15 mouse cellular contexts compared by ENCODE assay signal in genomic region chr1:133188719-133189118, GRCm38 (mm10). TPM values are rescaled to one million over a fixed set of nuclear protein-coding genes. Genes with fewer than 3 reads are reported as not detected.
DNase-seq lines count a peak whose midpoint lies in the region; ATAC-seq and TF ChIP-seq lines count a peak whose summit lies in the region.
"Had no signal": no experiment of that assay in that cellular context is flagged by ENCODE, and none has a peak within 500 bp of the region (broad histone marks: within the 10 kb centered on the region; RNA-seq: fewer than 3 reads in every experiment).

No protein-coding gene starts in this region.

- H3K79me2 ChIP-seq in heart, adult 2 months (replicated peaks; ENCODE audit: control insufficient read depth, insufficient read depth, low read length), result no peaks in the 10 kb centered on the region

- TF ChIP-seq EP300 in heart, adult 2 months (IDR thresholded peaks at IDR 0.05; ENCODE audit: insufficient read depth, low read depth, low read length), result no peak

- TF ChIP-seq POLR2A in heart, adult 2 months (IDR thresholded peaks at IDR 0.05; ENCODE audit: insufficient read depth, low read depth, low read length), result no peak

- no peaks in the 10 kb centered on the region for H3K27me3 ChIP-seq in heart, adult 2 months (ENCODE audit: control insufficient read depth, insufficient read depth, low read length)
- H3K27me3 ChIP-seq in heart, embryonic 16.5 days (ENCODE audit: control insufficient read depth, insufficient read depth, low read length), result no peaks in the 10 kb centered on the region
- H3K27me3 ChIP-seq in midbrain, embryonic 16.5 days (ENCODE audit: control insufficient read depth, insufficient read depth, low read depth, low read length), result no peaks in the 10 kb centered on the region
- H3K27me3 ChIP-seq in intestine, embryonic 16.5 days (replicated peaks; ENCODE audit: control insufficient read depth, insufficient read depth, low read length), result no peaks in the 10 kb centered on the region
- no peaks in the 10 kb centered on the region for H3K27me3 ChIP-seq in intestine, embryonic 15.5 days (replicated peaks)
- H3K27me3 ChIP-seq: limb, embryonic 15.5 days had no signal

- H3K4me3 ChIP-seq in heart, adult 2 months, result no peak overlapping the region
- H3K4me3 ChIP-seq in heart, embryonic 16.5 days (ENCODE audit: low read length), result no peak overlapping the region
- no peak overlapping the region for H3K4me3 ChIP-seq in midbrain, embryonic 16.5 days (ENCODE audit: low read depth, low read length)
- no peak overlapping the region for H3K4me3 ChIP-seq in intestine, embryonic 16.5 days (ENCODE audit: low read length)
- H3K4me3 ChIP-seq in intestine, embryonic 15.5 days (replicated peaks), result no peak overlapping the region
- H3K4me3 ChIP-seq: erythroblast, embryonic 14.5 days; layer of hippocampus, adult 2 months; limb, embryonic 15.5 days; megakaryocyte, embryonic 14.5 days had no signal

- no peak for TF ChIP-seq CTCF in heart, adult 2 months (IDR thresholded peaks at IDR 0.05)

- peaks cover 8% of the 10 kb centered on the region for H3K4me1 ChIP-seq in heart, adult 2 months (ENCODE audit: control insufficient read depth, insufficient read depth, low read length)
- H3K4me1 ChIP-seq in heart, embryonic 16.5 days (ENCODE audit: control insufficient read depth, insufficient read depth, low read length), result peaks cover 13% of the 10 kb centered on the region
- H3K4me1 ChIP-seq in midbrain, embryonic 16.5 days (ENCODE audit: control insufficient read depth, insufficient read depth, low read length), result peaks cover 27% of the 10 kb centered on the region
- peaks cover 20% of the 10 kb centered on the region; the same call in 1 of the 2 replicates for H3K4me1 ChIP-seq in intestine, embryonic 16.5 days (ENCODE audit: control insufficient read depth, insufficient read depth, low read length)
- 0 out of 2 replicates have a peak, but pooled peaks cover 11% of the 10 kb centered on the region for H3K4me1 ChIP-seq in intestine, embryonic 15.5 days (replicated peaks)
- H3K4me1 ChIP-seq: megakaryocyte, embryonic 14.5 days had no signal

- peaks cover 2% of the 10 kb centered on the region; the same call in 1 of the 2 replicates for H3K36me3 ChIP-seq in heart, adult 2 months (ENCODE audit: control insufficient read depth, insufficient read depth, low read length)
- no peaks in the 10 kb centered on the region for H3K36me3 ChIP-seq in heart, embryonic 16.5 days (ENCODE audit: control insufficient read depth, insufficient read depth)
- no peaks in the 10 kb centered on the region; the same call in 1 of the 2 replicates for H3K36me3 ChIP-seq in midbrain, embryonic 16.5 days (ENCODE audit: control insufficient read depth, insufficient read depth, low read length)
- peaks cover 4% of the 10 kb centered on the region for H3K36me3 ChIP-seq in intestine, embryonic 16.5 days (ENCODE audit: control insufficient read depth, insufficient read depth, low read length)
- no peaks in the 10 kb centered on the region for H3K36me3 ChIP-seq in intestine, embryonic 15.5 days
- H3K36me3 ChIP-seq: limb, embryonic 15.5 days had no signal

- H3K9ac ChIP-seq in heart, adult 2 months (ENCODE audit: low read depth, low read length), result no peak overlapping the region
- H3K9ac ChIP-seq in heart, embryonic 16.5 days (ENCODE audit: low read length), result no peak overlapping the region
- no peak overlapping the region for H3K9ac ChIP-seq in midbrain, embryonic 16.5 days (ENCODE audit: low read depth, low read length)
- H3K9ac ChIP-seq in intestine, embryonic 16.5 days (ENCODE audit: low read depth, low read length), result no peak overlapping the region
- H3K9ac ChIP-seq in intestine, embryonic 15.5 days, result no peak overlapping the region
- H3K9ac ChIP-seq: limb, embryonic 15.5 days had no signal

- peak; percentile 49; the same call in 1 of the 2 replicates for ATAC-seq in heart, embryonic 16.5 days (replicated peaks; ENCODE audit: extremely low read depth, insufficient read depth, low FRiP score)
- ATAC-seq in midbrain, embryonic 16.5 days, result no peak; the same call in 1 of the 2 replicates
- ATAC-seq in intestine, embryonic 16.5 days, result no peak
- no peak for ATAC-seq in intestine, embryonic 15.5 days
- ATAC-seq: CD4-positive, CD25-positive, alpha-beta regulatory T cell, adult 4 months had no signal

- intact Hi-C loops in heart, adult 2 months (cut with DNase I), result no loop called here

- H3K9me3 ChIP-seq in heart, embryonic 16.5 days (replicated peaks; ENCODE audit: control insufficient read depth, low read length), result peaks cover 5% of the 10 kb centered on the region
- 0 out of 2 replicates have a peak, but pooled peaks cover 4% of the 10 kb centered on the region for H3K9me3 ChIP-seq in midbrain, embryonic 16.5 days (replicated peaks; ENCODE audit: control insufficient read depth, low read length, poor library complexity, severe bottlenecking)
- H3K9me3 ChIP-seq in intestine, embryonic 16.5 days (ENCODE audit: control insufficient read depth, low read length), result 0 out of 2 replicates have a peak, but pooled peaks cover 4% of the 10 kb centered on the region
- H3K9me3 ChIP-seq in intestine, embryonic 15.5 days, result no peaks in the 10 kb centered on the region
- H3K9me3 ChIP-seq: limb, embryonic 15.5 days had no signal

- WGBS in heart, adult 2 months, result 44% methylated on average over 8 of the region's 8 CpGs
- 51% methylated on average over 8 of the region's 8 CpGs for WGBS in heart, embryonic 16.5 days
- 78% methylated on average over 8 of the region's 8 CpGs for WGBS in midbrain, embryonic 16.5 days
- WGBS in intestine, embryonic 16.5 days, result 81% methylated on average over 8 of the region's 8 CpGs
- 82% methylated on average over 8 of the region's 8 CpGs for WGBS in intestine, embryonic 15.5 days

- H3K27ac ChIP-seq in heart, adult 2 months, result peak overlapping the region; percentile 63
- 0 out of 2 replicates have a peak overlapping the region, but pooled peaks have one; percentile 15 for H3K27ac ChIP-seq in heart, embryonic 16.5 days (ENCODE audit: low read length)
- H3K27ac ChIP-seq in midbrain, embryonic 16.5 days (ENCODE audit: low read length), result peak overlapping the region; percentile 85
- no peak overlapping the region for H3K27ac ChIP-seq in intestine, embryonic 16.5 days (ENCODE audit: low read length)
- no peak overlapping the region for H3K27ac ChIP-seq in intestine, embryonic 15.5 days
- H3K27ac ChIP-seq: layer of hippocampus, adult 2 months; limb, embryonic 15.5 days had no signal

- peak overlapping the region; percentile 0; the same call in 1 of the 2 replicates for H3K4me2 ChIP-seq in heart, embryonic 16.5 days (ENCODE audit: low read depth, low read length)
- H3K4me2 ChIP-seq in midbrain, embryonic 16.5 days (ENCODE audit: low read length), result no peak overlapping the region; the same call in 1 of the 2 replicates
- no peak overlapping the region for H3K4me2 ChIP-seq in intestine, embryonic 16.5 days (ENCODE audit: low read depth, low read length)
- H3K4me2 ChIP-seq in intestine, embryonic 15.5 days (replicated peaks), result no peak overlapping the region
- H3K4me2 ChIP-seq: limb, embryonic 15.5 days had no signal

- no peak for DNase-seq in heart, adult 2 months
- no peak for DNase-seq in heart, adult 9 months (ENCODE audit: low spot score in 2 of 2)
- DNase-seq in adipocyte (ENCODE audit: low spot score), result peak; percentile 70
- no peak for DNase-seq in cerebellum, postnatal 25 days
- DNase-seq: cerebellum, adult 18-20 months; thymus, postnatal 14 days had no signal

RNA-seq across cellular contexts. Expression of gene Plekha6, which starts 24.7 kb away (rescaled TPM):
- total RNA-seq in heart, adult 2 months (2021), result 10 to 100 TPM; 51.0 to 67.5 TPM
- polyA plus RNA-seq in heart, adult 2 months (2012; rRNA removed), result 55.2 and 81.4 TPM in 2 replicates
- polyA plus RNA-seq in heart, embryonic 16.5 days (2015; fragmentation: Nextera tagmentation; extraction: Ambion mirVana), result 12.3 and 14.0 TPM in 2 replicates
- polyA plus RNA-seq in midbrain, embryonic 16.5 days (2015; fragmentation: Nextera tagmentation; extraction: Ambion mirVana), result 17.3 and 22.2 TPM in 2 replicates
- polyA plus RNA-seq in intestine, embryonic 16.5 days (2015; fragmentation: Nextera tagmentation; extraction: Ambion mirVana), result 10.6 and 11.0 TPM in 2 replicates
- 13.7 and 15.3 TPM in 2 replicates for polyA plus RNA-seq in intestine, embryonic 15.5 days (2015; fragmentation: Nextera tagmentation; extraction: Ambion mirVana)
- polyA plus RNA-seq: CD4-positive, CD25-positive, alpha-beta regulatory T cell, adult 4 months had no signal

RNA-seq across cellular contexts. Expression of gene Ppp1r15b, which starts 57.8 kb away (rescaled TPM):
- 10 to 100 TPM; 21.5 to 22.8 TPM for total RNA-seq in heart, adult 2 months (2021)
- polyA plus RNA-seq in heart, adult 2 months (2012; rRNA removed), result 8.6 and 12.8 TPM in 2 replicates
- 22.3 and 25.1 TPM in 2 replicates for polyA plus RNA-seq in heart, embryonic 16.5 days (2015; fragmentation: Nextera tagmentation; extraction: Ambion mirVana)
- polyA plus RNA-seq in midbrain, embryonic 16.5 days (2015; fragmentation: Nextera tagmentation; extraction: Ambion mirVana), result 27.7 and 30.7 TPM in 2 replicates
- 48.0 and 53.7 TPM in 2 replicates for polyA plus RNA-seq in intestine, embryonic 16.5 days (2015; fragmentation: Nextera tagmentation; extraction: Ambion mirVana)
- 46.7 and 46.9 TPM in 2 replicates for polyA plus RNA-seq in intestine, embryonic 15.5 days (2015; fragmentation: Nextera tagmentation; extraction: Ambion mirVana)

Comparison
In these comparisons a context has a peak if more than half of its experiments do, and no peak if none do; other contexts are left out.
1. H3K27ac ChIP-seq: peak in heart, adult 2 months (single experiment), heart, embryonic 16.5 days (single experiment) and midbrain, embryonic 16.5 days (single experiment); none in intestine, embryonic 16.5 days (single experiment) and intestine, embryonic 15.5 days (single experiment).